Comparison of ENCODE assay signal across 30 mouse cellular contexts in genomic region chr2:118321804-118322203, GRCm38 (mm10). TPM values are rescaled to one million over a fixed set of nuclear protein-coding genes. Genes with fewer than 3 reads are reported as not detected.
DNase-seq lines count a peak whose midpoint lies in the region; ATAC-seq and TF ChIP-seq lines count a peak whose summit lies in the region.
"Had no signal": no experiment of that assay in that cellular context is flagged by ENCODE, and none has a peak within 500 bp of the region (broad histone marks: within the 10 kb centered on the region; RNA-seq: fewer than 3 reads in every experiment).

No protein-coding gene starts in this region.

- 0 out of 2 replicates have a peak, but pooled peaks have one; percentile 2 for TF ChIP-seq CTCF in intestine, postnatal 0 days (IDR thresholded peaks at IDR 0.05; ENCODE audit: low read depth)
- peak; percentile 17; the same call in 1 of the 2 replicates for TF ChIP-seq CTCF in liver, postnatal 0 days (IDR thresholded peaks at IDR 0.05; ENCODE audit: low read depth)

- H3K9me3 ChIP-seq in intestine, postnatal 0 days (ENCODE audit: control insufficient read depth): no peaks in the 10 kb centered on the region
- no peaks in the 10 kb centered on the region for H3K9me3 ChIP-seq in intestine, embryonic 16.5 days (ENCODE audit: control insufficient read depth, low read length)
- H3K9me3 ChIP-seq in liver, postnatal 0 days (ENCODE audit: low read length): no peaks in the 10 kb centered on the region
- H3K9me3 ChIP-seq in liver, embryonic 11.5 days (ENCODE audit: control insufficient read depth, low read length): no peaks in the 10 kb centered on the region
- H3K9me3 ChIP-seq: embryonic facial prominence, embryonic 10.5 days; embryonic facial prominence, embryonic 15.5 days; forebrain, embryonic 12.5 days; G1E; hindbrain, embryonic 13.5 days; limb, embryonic 12.5 days; neural tube, embryonic 13.5 days had no signal

- no peak for ATAC-seq in intestine, postnatal 0 days
- no peak for ATAC-seq in intestine, embryonic 16.5 days
- no peak for ATAC-seq in liver, postnatal 0 days
- no peak for ATAC-seq in liver, embryonic 11.5 days (replicated peaks; ENCODE audit: low FRiP score)

- no peak overlapping the region for H3K4me3 ChIP-seq in intestine, postnatal 0 days (ENCODE audit: low read depth, low read length)
- H3K4me3 ChIP-seq in intestine, embryonic 16.5 days (ENCODE audit: low read length): no peak overlapping the region
- no peak overlapping the region for H3K4me3 ChIP-seq in liver, postnatal 0 days (ENCODE audit: low read depth, low read length)
- H3K4me3 ChIP-seq in liver, embryonic 11.5 days (ENCODE audit: low read depth, low read length): no peak overlapping the region
- H3K4me3 ChIP-seq: embryonic facial prominence, embryonic 10.5 days; embryonic facial prominence, embryonic 15.5 days; forebrain, embryonic 12.5 days; hindbrain, embryonic 13.5 days; limb, embryonic 12.5 days; neural tube, embryonic 13.5 days had no signal

- WGBS in intestine, postnatal 0 days: 67% methylated on average over 4 of the region's 4 CpGs
- WGBS in intestine, embryonic 16.5 days: 65% methylated on average over 4 of the region's 4 CpGs
- WGBS in liver, postnatal 0 days (ENCODE audit: insufficient replicate concordance): 76% methylated on average over 4 of the region's 4 CpGs
- 72% methylated on average over 4 of the region's 4 CpGs for WGBS in liver, embryonic 11.5 days

- DNase-seq in liver, postnatal 0 days: no peak
- DNase-seq in liver, embryonic 11.5 days (ENCODE audit: low spot score): no peak
- DNase-seq in A20 (ENCODE audit: low read depth, low spot score): peak; percentile 11
- DNase-seq in ES-CJ7 (ENCODE audit: low read depth, low spot score): peak; percentile 30
- no peak for DNase-seq in urinary bladder, postnatal 25 days (ENCODE audit: low spot score)
- no peak for DNase-seq in kidney, postnatal 14 days
- DNase-seq: adrenal gland, postnatal 25 days; B cell, adult 2 months; cerebellum, adult 11-12 months; gastrocnemius, postnatal 14 days; heart, adult 18-20 months; heart, postnatal 4 days; kidney, adult 11 months; kidney, postnatal 4 days; lung, adult 2 months; lung, postnatal 10 days; thymus, adult 18-20 months; thymus, postnatal 36 days had no signal

- no peaks in the 10 kb centered on the region for H3K36me3 ChIP-seq in intestine, postnatal 0 days (ENCODE audit: control insufficient read depth, insufficient read depth)
- no peaks in the 10 kb centered on the region for H3K36me3 ChIP-seq in intestine, embryonic 16.5 days (ENCODE audit: control insufficient read depth, insufficient read depth, low read length)
- no peaks in the 10 kb centered on the region for H3K36me3 ChIP-seq in liver, postnatal 0 days (replicated peaks; ENCODE audit: insufficient read depth, low read length)
- no peaks in the 10 kb centered on the region for H3K36me3 ChIP-seq in liver, embryonic 11.5 days (ENCODE audit: control insufficient read depth, insufficient read depth, low read length)
- H3K36me3 ChIP-seq: embryonic facial prominence, embryonic 10.5 days; embryonic facial prominence, embryonic 15.5 days; forebrain, embryonic 12.5 days; G1E; hindbrain, embryonic 13.5 days; limb, embryonic 12.5 days; neural tube, embryonic 13.5 days had no signal

- H3K27me3 ChIP-seq in intestine, postnatal 0 days (replicated peaks; ENCODE audit: control insufficient read depth, insufficient read depth, low read length): no peaks in the 10 kb centered on the region
- H3K27me3 ChIP-seq in intestine, embryonic 16.5 days (replicated peaks; ENCODE audit: control insufficient read depth, insufficient read depth, low read length): no peaks in the 10 kb centered on the region
- H3K27me3 ChIP-seq in liver, postnatal 0 days (ENCODE audit: insufficient read depth, low read length): no peaks in the 10 kb centered on the region
- no peaks in the 10 kb centered on the region for H3K27me3 ChIP-seq in liver, embryonic 11.5 days (replicated peaks; ENCODE audit: control insufficient read depth, insufficient read depth, low read length)
- H3K27me3 ChIP-seq: embryonic facial prominence, embryonic 15.5 days; forebrain, embryonic 12.5 days; hindbrain, embryonic 13.5 days; limb, embryonic 12.5 days; neural tube, embryonic 13.5 days had no signal

- H3K4me1 ChIP-seq in intestine, postnatal 0 days (replicated peaks; ENCODE audit: control insufficient read depth, insufficient read depth, low read length): no peaks in the 10 kb centered on the region
- H3K4me1 ChIP-seq in intestine, embryonic 16.5 days (ENCODE audit: control insufficient read depth, insufficient read depth, low read length): no peaks in the 10 kb centered on the region
- peaks cover 4% of the 10 kb centered on the region; the same call in 1 of the 2 replicates for H3K4me1 ChIP-seq in liver, postnatal 0 days (ENCODE audit: insufficient read depth)
- H3K4me1 ChIP-seq in liver, embryonic 11.5 days (replicated peaks; ENCODE audit: control insufficient read depth, insufficient read depth, low read length): no peaks in the 10 kb centered on the region; the same call in 1 of the 2 replicates
- H3K4me1 ChIP-seq: embryonic facial prominence, embryonic 15.5 days; limb, embryonic 12.5 days had no signal

- H3K9ac ChIP-seq in intestine, postnatal 0 days (ENCODE audit: low read depth, low read length): no peak overlapping the region
- no peak overlapping the region for H3K9ac ChIP-seq in intestine, embryonic 16.5 days (ENCODE audit: low read depth, low read length)
- no peak overlapping the region for H3K9ac ChIP-seq in liver, postnatal 0 days (replicated peaks)
- H3K9ac ChIP-seq in liver, embryonic 11.5 days (ENCODE audit: low read depth, low read length): no peak overlapping the region
- H3K9ac ChIP-seq: embryonic facial prominence, embryonic 15.5 days; forebrain, embryonic 12.5 days; hindbrain, embryonic 13.5 days; limb, embryonic 12.5 days had no signal

- H3K27ac ChIP-seq in intestine, postnatal 0 days (ENCODE audit: low read depth, low read length): no peak overlapping the region
- no peak overlapping the region for H3K27ac ChIP-seq in intestine, embryonic 16.5 days (ENCODE audit: low read length)
- H3K27ac ChIP-seq in liver, postnatal 0 days (ENCODE audit: low read depth): no peak overlapping the region
- no peak overlapping the region for H3K27ac ChIP-seq in liver, embryonic 11.5 days (ENCODE audit: low read depth, low read length)
- H3K27ac ChIP-seq: embryonic facial prominence, embryonic 10.5 days; embryonic facial prominence, embryonic 15.5 days; forebrain, embryonic 12.5 days; hindbrain, embryonic 13.5 days; limb, embryonic 12.5 days; macrophage; neural tube, embryonic 13.5 days had no signal

- H3K4me2 ChIP-seq in intestine, postnatal 0 days (replicated peaks; ENCODE audit: low read depth): no peak overlapping the region
- H3K4me2 ChIP-seq in intestine, embryonic 16.5 days (ENCODE audit: low read depth, low read length): no peak overlapping the region
- no peak overlapping the region for H3K4me2 ChIP-seq in liver, postnatal 0 days (ENCODE audit: low read depth, low read length)
- H3K4me2 ChIP-seq in liver, embryonic 11.5 days: no peak overlapping the region
- H3K4me2 ChIP-seq: embryonic facial prominence, embryonic 15.5 days; forebrain, embryonic 12.5 days; heart, embryonic 11.5 days; hindbrain, embryonic 13.5 days; limb, embryonic 12.5 days; neural tube, embryonic 13.5 days had no signal

- TF ChIP-seq EP300 in liver, postnatal 0 days (IDR thresholded peaks at IDR 0.05; ENCODE audit: low read depth): no peak

RNA-seq across cellular contexts. Expression of gene Gpr176, which starts 51.4 kb away (rescaled TPM):
- 0.57 and 0.84 TPM in 2 replicates for polyA plus RNA-seq in intestine, postnatal 0 days (2015; fragmentation: Nextera tagmentation; extraction: Ambion mirVana)
- 0.35 and 0.42 TPM in 2 replicates for polyA plus RNA-seq in intestine, embryonic 16.5 days (2015; fragmentation: Nextera tagmentation; extraction: Ambion mirVana)
- polyA plus RNA-seq in liver, postnatal 0 days (2015; fragmentation: Nextera tagmentation; extraction: Ambion mirVana): 0.05 and 0.07 TPM in 2 replicates
- 1.2 and 1.3 TPM in 2 replicates for polyA plus RNA-seq in liver, embryonic 11.5 days (2014; fragmentation: Nextera tagmentation; extraction: Ambion mirVana)
- polyA plus RNA-seq: G1E; heart, embryonic 11.5 days; liver, adult 2 months had no signal

Comparison
In these comparisons a context has a peak if more than half of its experiments do, and no peak if none do; other contexts are left out.
1. DNase-seq: peak in A20 (single experiment) and ES-CJ7 (single experiment); none in liver, postnatal 0 days (single experiment), liver, embryonic 11.5 days (single experiment), urinary bladder, postnatal 25 days (single experiment) and kidney, postnatal 14 days (single experiment).